ENCODE assay signal across 9 mouse cellular contexts in the genomic region with DNA sequence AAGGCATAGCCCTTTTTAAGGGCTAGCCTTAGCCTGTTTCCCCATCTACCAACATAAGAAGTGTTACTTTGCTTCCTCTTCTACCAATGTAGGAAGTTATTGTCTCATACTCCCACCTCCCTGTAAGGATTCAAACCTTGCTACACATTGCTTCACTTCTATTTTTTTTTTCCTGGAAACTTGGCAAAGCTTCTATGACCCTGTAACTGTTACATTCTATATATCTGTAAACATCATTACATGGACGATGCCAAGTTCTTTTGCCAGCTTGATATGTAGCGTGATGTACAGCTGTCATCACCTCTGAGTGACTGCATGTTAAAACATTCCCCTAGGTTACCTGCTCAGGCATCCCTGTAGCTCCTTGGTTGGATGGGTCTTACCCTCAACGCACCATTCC.
"Had no signal": no experiment of that assay in that cellular context is flagged by ENCODE, and none has a peak within 500 bp of the region (broad histone marks: within the 10 kb centered on the region; RNA-seq: fewer than 3 reads in every experiment).

No protein-coding gene starts in this region.

- ATAC-seq: lung, postnatal 0 days; midbrain, embryonic 13.5 days; midbrain, embryonic 15.5 days had no signal

- DNase-seq: lung, adult 18-20 months; lung, postnatal 4 days; right cerebral cortex, postnatal 14 days; thymus, adult 2 months; thymus, postnatal 25 days; thymus, postnatal 4 days had no signal
